Mouse (Mus musculus) fibroblast of lung, adult 2 months (primary cell): ENCODE data around the gene Fbxo42.
"Not testable (repeated sequence)": the region's sequence is repeated elsewhere in the genome, so short reads cannot be mapped to it uniquely, and the experiment has no call there.

Experiments used
- DNase-seq: peaks from one replicate; pipeline ENCODE4 v3.0.0-alpha.2; 2011; ENCODE audit warnings: low read depth

Fbxo42 gene

GRCm38 (mm10) chr4:141136126-141136525 lies 11.6 kb upstream of the Fbxo42 start:
- no peak for DNase-seq

GRCm38 (mm10) chr4:141137740-141138139 lies 10.0 kb upstream of the Fbxo42 start:
- DNase-seq = not testable (repeated sequence)

GRCm38 (mm10) chr4:141138425-141139115 lies 9.1 kb upstream of the Fbxo42 start:
- DNase-seq = no peak

- DNase-seq = peak; percentile 90
These were observed 8.4 kb upstream of the Fbxo42 start, which contains the start of gene Szrd1 for GRCm38 (mm10) chr4:141139116-141139970. TSS of gene Szrd1 (minus strand) at chr4:141139775.

GRCm38 (mm10) chr4:141140354-141140753 lies 7.4 kb upstream of the Fbxo42 start:
- not testable (repeated sequence) for DNase-seq

- DNase-seq = no peak
These were observed 6.7 kb upstream of the Fbxo42 start for GRCm38 (mm10) chr4:141140967-141141366.

- DNase-seq = peak; percentile 80
These were observed 5.4 kb upstream of the Fbxo42 start for GRCm38 (mm10) chr4:141142285-141142811.

- DNase-seq = not testable (repeated sequence)
These were observed 2.6 kb upstream of the Fbxo42 start for GRCm38 (mm10) chr4:141145124-141145523.

- no peak for DNase-seq
These were observed 1.2 kb upstream of the Fbxo42 start for GRCm38 (mm10) chr4:141146491-141147033.

- no peak for DNase-seq
These were observed 492 bp downstream of the Fbxo42 start for GRCm38 (mm10) chr4:141148009-141148801.

- no peak for DNase-seq
These were observed 1.4 kb downstream of the Fbxo42 start for GRCm38 (mm10) chr4:141149116-141149515.

GRCm38 (mm10) chr4:141157485-141157884 lies 9.8 kb downstream of the Fbxo42 start:
- no peak for DNase-seq

- no peak for DNase-seq
These were observed 10.9 kb downstream of the Fbxo42 start for GRCm38 (mm10) chr4:141158609-141159008.

- no peak for DNase-seq
These were observed 11.4 kb downstream of the Fbxo42 start for GRCm38 (mm10) chr4:141159093-141159492.

GRCm38 (mm10) chr4:141159666-141160065 lies 12.0 kb downstream of the Fbxo42 start:
- no peak for DNase-seq

- no peak for DNase-seq
These were observed 12.5 kb downstream of the Fbxo42 start for GRCm38 (mm10) chr4:141160193-141160592.

GRCm38 (mm10) chr4:141161699-141162208 lies 14.0 kb downstream of the Fbxo42 start:
- DNase-seq = no peak

GRCm38 (mm10) chr4:141163729-141164128 lies 16.0 kb downstream of the Fbxo42 start:
- DNase-seq = no peak

GRCm38 (mm10) chr4:141165744-141166292 lies 18.1 kb downstream of the Fbxo42 start:
- DNase-seq = no peak

- DNase-seq = no peak
These were observed 19.4 kb downstream of the Fbxo42 start for GRCm38 (mm10) chr4:141167156-141167555.

GRCm38 (mm10) chr4:141172121-141172520 lies 24.4 kb downstream of the Fbxo42 start:
- no peak for DNase-seq
